Mouse (Mus musculus) E14TG2a.4 (cell line): ENCODE measurements around the gene Car9.

ENCODE experiments used
- CTCF ChIP-seq: conservative IDR thresholded peaks from 2 replicates; pipeline ENCODE4 v1.5.1; 2014; ENCODE audit warnings: low read length
- POU5F1 ChIP-seq: IDR thresholded peaks from 2 replicates; pipeline ENCODE4 v1.6.1; 2014; ENCODE audit warnings: low read length, borderline replicate concordance

DNA sequence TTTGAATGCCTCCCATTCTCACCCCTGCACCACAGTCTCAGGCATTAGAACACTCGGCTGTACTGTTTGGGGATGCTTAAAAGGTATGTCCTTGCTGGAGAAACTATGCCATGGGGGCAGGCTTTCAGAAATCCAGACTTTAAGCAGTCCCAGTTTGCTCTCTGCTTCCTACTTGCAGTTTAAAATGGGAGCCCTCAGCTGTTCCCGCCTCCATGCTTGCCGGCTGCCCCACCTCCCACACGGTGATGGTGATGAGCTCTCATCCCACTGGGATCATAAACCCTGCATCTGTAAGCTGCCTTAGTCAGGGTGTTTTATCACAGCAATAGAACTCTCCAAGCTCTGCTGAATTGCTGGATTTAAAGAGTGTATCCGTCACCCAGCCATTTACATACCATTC lies 45.7 kb downstream of the Car9 start:
- TF ChIP-seq CTCF = no peak
- TF ChIP-seq POU5F1 = no peak
